Mouse (Mus musculus) cerebellum, adult (tissue): ENCODE data around the gene Ptbp2.

Experiments used
- ATAC-seq: cut with Nextera tagmentation; 2 replicates; pipeline ENCODE4 v1.9.2; 2017; ENCODE audit warnings: mild to moderate bottlenecking, moderate library complexity, mixed read lengths; ENCODE audit not compliant: insufficient number of reproducible peaks, low FRiP score, low TSS enrichment

The Ptbp2 gene

DNA sequence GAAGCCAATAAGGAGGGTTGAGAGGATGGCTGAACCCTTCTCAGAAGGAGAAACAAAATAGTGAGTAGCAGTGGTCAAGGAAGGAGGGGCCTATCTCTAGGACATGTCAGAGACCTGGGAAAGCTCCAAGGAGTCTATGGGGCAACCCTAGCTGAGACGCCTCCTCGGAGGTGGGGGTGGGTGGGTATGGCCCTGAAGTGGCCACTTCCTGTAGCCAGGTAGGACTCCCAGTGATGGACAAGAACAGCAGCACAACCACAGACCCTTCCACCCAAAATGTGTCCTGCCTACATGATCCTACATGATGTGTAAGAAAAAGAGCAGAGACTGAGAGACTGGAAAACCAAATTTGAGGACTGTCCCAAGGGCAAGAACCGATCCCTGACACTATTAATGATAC lies 72.8 kb downstream of the Ptbp2 start:
- ATAC-seq, result no peak

DNA sequence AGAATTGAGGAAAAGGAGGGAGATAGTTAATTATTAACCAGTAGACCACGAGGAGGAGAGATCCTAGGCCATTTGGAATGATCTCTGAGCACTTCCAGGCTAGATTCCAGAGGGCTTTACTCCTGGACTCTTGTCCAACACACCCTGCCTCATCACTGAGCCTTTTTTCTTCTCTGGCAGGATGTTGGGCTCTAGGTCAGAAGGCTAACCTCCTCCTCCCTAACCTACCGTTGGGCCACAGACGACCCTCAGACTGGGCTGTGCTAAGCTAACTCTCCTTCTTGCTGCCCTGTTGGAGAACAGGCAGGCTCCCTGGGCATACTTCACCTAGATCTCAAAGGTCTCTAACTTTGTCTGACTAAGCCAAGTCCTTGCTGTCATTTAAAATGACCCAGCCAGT lies 82.8 kb downstream of the Ptbp2 start:
- ATAC-seq, result no peak

- ATAC-seq, result no peak
Observed at GRCm38 (mm10) chr3:119684741-119685140, 99.5 kb downstream of the Ptbp2 start.
